14 mouse cellular contexts compared by ENCODE assay signal in the genomic region with DNA sequence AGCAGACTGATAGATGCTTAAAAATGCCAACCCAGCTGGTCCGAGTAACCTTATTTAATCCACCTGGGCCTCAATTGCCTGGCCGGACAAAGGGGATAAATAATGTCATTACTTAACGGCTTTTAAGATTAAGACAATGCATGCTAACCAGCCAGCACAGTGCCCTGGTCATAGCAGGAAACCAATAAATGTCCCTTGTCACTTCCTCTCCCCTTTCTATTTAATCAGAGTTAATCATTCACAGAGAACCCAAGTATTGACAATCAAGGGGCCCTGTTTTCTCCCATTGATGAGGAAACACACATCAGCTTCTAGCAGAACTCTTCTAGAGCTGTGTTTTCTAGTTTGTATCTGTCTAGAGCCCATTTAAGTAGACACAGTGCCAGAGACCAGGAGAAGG. TPM values are rescaled to one million over a fixed set of nuclear protein-coding genes. Genes with fewer than 3 reads are reported as not detected.
DNase-seq lines count a peak whose midpoint lies in the region; ATAC-seq and TF ChIP-seq lines count a peak whose summit lies in the region.
"Had no signal": no experiment of that assay in that cellular context is flagged by ENCODE, and none has a peak within 500 bp of the region (broad histone marks: within the 10 kb centered on the region; RNA-seq: fewer than 3 reads in every experiment).

No protein-coding gene starts in this region.

- 73% methylated on average over 3 of the region's 3 CpGs for WGBS in heart, embryonic 15.5 days
- WGBS in intestine, embryonic 15.5 days = 58% methylated on average over 3 of the region's 3 CpGs
- 51% methylated on average over 3 of the region's 3 CpGs for WGBS in liver, postnatal 0 days (ENCODE audit: insufficient replicate concordance)

- no peaks in the 10 kb centered on the region for H3K27me3 ChIP-seq in heart, embryonic 15.5 days
- no peaks in the 10 kb centered on the region for H3K27me3 ChIP-seq in ES-Bruce4 (ENCODE audit: control insufficient read depth, insufficient read depth, low read length, poor library complexity, severe bottlenecking)
- no peaks in the 10 kb centered on the region for H3K27me3 ChIP-seq in intestine, embryonic 15.5 days (replicated peaks)
- no peaks in the 10 kb centered on the region for H3K27me3 ChIP-seq in liver, postnatal 0 days (ENCODE audit: insufficient read depth, low read length)

- no peaks in the 10 kb centered on the region for H3K36me3 ChIP-seq in heart, embryonic 15.5 days
- no peaks in the 10 kb centered on the region for H3K36me3 ChIP-seq in ES-Bruce4 (ENCODE audit: control insufficient read depth, insufficient read depth, low read length, poor library complexity, severe bottlenecking)
- no peaks in the 10 kb centered on the region for H3K36me3 ChIP-seq in intestine, embryonic 15.5 days
- H3K36me3 ChIP-seq in liver, postnatal 0 days (replicated peaks; ENCODE audit: insufficient read depth, low read length) = peaks cover 2% of the 10 kb centered on the region; the same call in 1 of the 2 replicates

- no peak for TF ChIP-seq EP300 in ES-Bruce4 (IDR thresholded peaks at IDR 0.05; ENCODE audit: insufficient read depth, low read depth, low read length)
- TF ChIP-seq EP300 in liver, postnatal 0 days (IDR thresholded peaks at IDR 0.05; ENCODE audit: low read depth) = no peak

- no peak for DNase-seq in heart, adult 9 months (ENCODE audit: low spot score in 2 of 2)
- DNase-seq in liver, postnatal 0 days = no peak
- no peak for DNase-seq in cerebellum, postnatal 10 days
- no peak for DNase-seq in neural tube, embryonic 10.5 days (ENCODE audit: extremely low spot score, low spot score)
- DNase-seq: kidney, adult 18-20 months; lung, adult 2 months; right cerebral cortex, adult 18-20 months had no signal

- H3K27ac ChIP-seq in heart, embryonic 15.5 days = peak overlapping the region; percentile 92
- 0 out of 2 replicates have a peak overlapping the region, but pooled peaks have one; percentile 2 for H3K27ac ChIP-seq in ES-Bruce4 (ENCODE audit: insufficient read depth, low read length)
- peak overlapping the region; percentile 83 for H3K27ac ChIP-seq in intestine, embryonic 15.5 days
- H3K27ac ChIP-seq in liver, postnatal 0 days (ENCODE audit: low read depth) = peak overlapping the region; percentile 81

- no peak for ATAC-seq in heart, embryonic 15.5 days (replicated peaks; ENCODE audit: insufficient number of reproducible peaks, insufficient read depth, low FRiP score, low read depth)
- peak; percentile 76 for ATAC-seq in intestine, embryonic 15.5 days
- peak; percentile 74 for ATAC-seq in liver, postnatal 0 days
- ATAC-seq: activated CD4-positive, CD25-positive, alpha-beta regulatory T cell, adult 4 months; CD4-positive, CD25-positive, alpha-beta regulatory T cell, adult 4 months; forebrain, embryonic 14.5 days had no signal

- H3K4me2 ChIP-seq in heart, embryonic 15.5 days = no peak overlapping the region
- peak overlapping the region; percentile 28 for H3K4me2 ChIP-seq in intestine, embryonic 15.5 days (replicated peaks)
- peak overlapping the region; percentile 29 for H3K4me2 ChIP-seq in liver, postnatal 0 days (ENCODE audit: low read depth, low read length)

- H3K9me3 ChIP-seq in heart, embryonic 15.5 days (replicated peaks) = no peaks in the 10 kb centered on the region
- no peaks in the 10 kb centered on the region for H3K9me3 ChIP-seq in ES-Bruce4 (replicated peaks; ENCODE audit: control insufficient read depth, insufficient read depth, low read length, poor library complexity, severe bottlenecking)
- no peaks in the 10 kb centered on the region for H3K9me3 ChIP-seq in intestine, embryonic 15.5 days
- no peaks in the 10 kb centered on the region for H3K9me3 ChIP-seq in liver, postnatal 0 days (ENCODE audit: low read length)
- H3K9me3 ChIP-seq: megakaryocyte, embryonic 14.5 days had no signal

- TF ChIP-seq CTCF in ES-Bruce4 (IDR thresholded peaks at IDR 0.05; ENCODE audit: low read depth, low read length) = no peak
- no peak for TF ChIP-seq CTCF in liver, postnatal 0 days (IDR thresholded peaks at IDR 0.05; ENCODE audit: low read depth)

- TF ChIP-seq POLR2A in ES-Bruce4 (IDR thresholded peaks at IDR 0.05; ENCODE audit: insufficient read depth, low read length) = no peak

- peaks cover 89% of the 10 kb centered on the region for H3K4me1 ChIP-seq in heart, embryonic 15.5 days (replicated peaks)
- H3K4me1 ChIP-seq in ES-Bruce4 (ENCODE audit: control insufficient read depth, insufficient read depth, low read length) = peaks cover 22% of the 10 kb centered on the region
- peaks cover 80% of the 10 kb centered on the region for H3K4me1 ChIP-seq in intestine, embryonic 15.5 days (replicated peaks)
- peaks cover 60% of the 10 kb centered on the region for H3K4me1 ChIP-seq in liver, postnatal 0 days (ENCODE audit: insufficient read depth)

- H3K4me3 ChIP-seq in heart, embryonic 15.5 days = no peak overlapping the region
- no peak overlapping the region for H3K4me3 ChIP-seq in ES-Bruce4 (ENCODE audit: low read depth, low read length)
- H3K4me3 ChIP-seq in intestine, embryonic 15.5 days (replicated peaks) = no peak overlapping the region
- no peak overlapping the region for H3K4me3 ChIP-seq in liver, postnatal 0 days (ENCODE audit: low read depth, low read length)
- H3K4me3 ChIP-seq: megakaryocyte, embryonic 14.5 days had no signal

- H3K9ac ChIP-seq in heart, embryonic 15.5 days = no peak overlapping the region
- no peak overlapping the region for H3K9ac ChIP-seq in ES-Bruce4 (ENCODE audit: low read depth, poor library complexity, severe bottlenecking)
- no peak overlapping the region for H3K9ac ChIP-seq in intestine, embryonic 15.5 days
- H3K9ac ChIP-seq in liver, postnatal 0 days (replicated peaks) = no peak overlapping the region

RNA-seq across cellular contexts. Expression of gene Actn1, which starts 41.4 kb away (rescaled TPM):
- 29.2 and 42.3 TPM in 2 replicates for polyA plus RNA-seq in heart, embryonic 15.5 days (2015; fragmentation: Nextera tagmentation; extraction: Ambion mirVana)
- polyA plus RNA-seq in ES-Bruce4 (2011; ENCODE audit: insufficient read depth, insufficient read length, low read depth, missing spikeins) = 193 and 203 TPM in 2 replicates
- polyA plus RNA-seq in intestine, embryonic 15.5 days (2015; fragmentation: Nextera tagmentation; extraction: Ambion mirVana) = 51.2 and 53.6 TPM in 2 replicates
- 7.7 and 8.4 TPM in 2 replicates for polyA plus RNA-seq in liver, postnatal 0 days (2015; fragmentation: Nextera tagmentation; extraction: Ambion mirVana)

Comparison
In these comparisons a context has a peak if more than half of its experiments do, and no peak if none do; other contexts are left out.
1. H3K27ac ChIP-seq: peak in every context shown above with its lines; median percentile 92 in heart, embryonic 15.5 days; 83 in intestine, embryonic 15.5 days; 81 in liver, postnatal 0 days; 2 in ES-Bruce4.